Mouse (Mus musculus) WW6 (cell line): ENCODE measurements at regions not wholly inside any gene's neighbourhood (a gene's known extent, or its start where the extent isn't known, plus 50 kb on each side); places are given as distances from the start of the nearest gene placed in this dataset.
A peak's percentile ranks its signal among the peaks of the same experiment; 100 is the strongest.

Experiments
- DNase-seq: peaks from one replicate; pipeline ENCODE4 v3.0.0-alpha.2; 2013; ENCODE audit warnings: low read depth, low spot score

DNA sequence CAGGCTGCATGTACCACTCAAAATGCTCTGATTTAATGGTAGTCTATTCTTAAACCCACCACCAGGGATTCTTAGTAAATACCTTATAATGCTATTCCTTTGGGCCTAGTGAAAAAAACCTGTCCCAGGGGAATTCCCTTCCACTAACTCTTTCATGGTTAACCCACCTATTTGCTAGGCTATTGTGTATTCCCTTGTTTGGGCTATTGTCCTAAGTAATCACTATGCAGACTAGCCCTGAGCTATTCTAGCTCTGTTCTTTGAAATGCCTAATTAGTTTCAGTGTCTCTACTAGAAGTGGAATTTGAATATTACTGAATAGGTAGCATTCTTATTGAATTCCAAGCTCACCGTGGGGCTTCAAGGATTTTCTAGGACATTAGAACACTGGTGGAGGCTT, 620.6 kb upstream of the Pom121l12 start:
- DNase-seq: peak; percentile 26

- DNase-seq: no peak
Measured at GRCm38 (mm10) chr11:14016637-14017036, 582.4 kb upstream of the Pom121l12 start.

- no peak for DNase-seq
Measured at GRCm38 (mm10) chr11:14031412-14032122, 567.5 kb upstream of the Pom121l12 start.

- peak; percentile 34 for DNase-seq
Measured at GRCm38 (mm10) chr11:14032498-14032897, 566.6 kb upstream of the Pom121l12 start.

DNA sequence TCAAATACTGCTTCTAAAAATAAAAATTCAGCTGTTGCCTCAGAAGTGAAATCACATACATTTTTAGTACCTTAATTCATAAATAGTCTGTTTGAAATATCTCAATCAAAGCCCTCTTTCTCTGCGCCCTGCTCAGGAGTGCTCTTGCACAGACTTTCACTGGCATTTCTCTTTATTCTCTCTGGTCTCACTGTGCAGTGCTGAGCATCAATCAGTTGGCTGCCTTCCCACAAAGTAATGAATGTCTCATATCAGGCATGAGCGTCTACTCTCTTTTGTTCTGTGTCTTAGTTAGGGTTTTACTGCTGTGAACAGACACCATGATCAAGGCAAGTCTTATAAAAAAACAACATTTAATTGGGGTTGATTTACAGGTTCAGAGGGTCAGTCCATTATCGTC, 540.0 kb upstream of the Pom121l12 start:
- no peak for DNase-seq

DNA sequence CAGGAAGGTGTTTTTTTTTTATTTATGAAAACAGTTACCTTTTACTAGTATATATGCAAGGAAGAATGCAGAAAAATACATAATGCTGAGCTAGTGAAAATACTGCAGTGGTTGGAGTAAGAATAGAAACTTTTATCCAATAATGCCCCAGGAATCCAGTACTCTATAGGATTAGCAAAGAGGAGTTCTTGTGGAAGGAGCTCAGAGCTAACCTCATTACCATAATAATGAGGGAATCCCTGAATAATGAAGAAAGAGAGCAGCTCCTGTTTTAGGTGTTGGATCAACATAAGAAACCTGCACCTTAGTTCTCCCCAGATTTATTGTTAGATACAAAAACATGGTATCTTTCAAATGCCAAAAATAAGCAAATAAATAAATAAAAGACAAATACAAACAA, 527.0 kb upstream of the Pom121l12 start:
- no peak for DNase-seq

DNA sequence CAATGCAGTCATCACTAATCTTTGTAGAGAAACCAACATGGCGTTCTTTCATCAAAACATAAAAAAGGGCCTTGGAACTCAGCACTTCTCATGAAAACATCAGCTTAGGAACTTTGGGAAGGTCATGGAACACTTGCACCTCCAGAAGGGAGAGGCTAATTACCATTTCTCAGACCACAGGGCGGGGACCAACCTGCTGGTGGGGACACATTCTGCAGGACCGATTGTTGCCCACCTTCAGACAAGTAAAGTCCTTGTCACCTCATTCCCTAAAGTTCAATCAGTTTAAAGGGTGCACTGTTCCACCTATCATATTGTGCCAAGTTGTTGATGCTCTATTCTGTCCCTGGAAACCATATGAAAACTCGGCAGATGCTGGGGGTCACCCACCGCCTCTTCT, 526.5 kb upstream of the Pom121l12 start:
- no peak for DNase-seq
